Mouse (Mus musculus) limb, embryonic 10.5 days (tissue): ENCODE data around the gene Kcnq2. TPM values are rescaled to one million over a fixed set of nuclear protein-coding genes. Genes with fewer than 3 reads are reported as not detected.

Experiments used
- DNase-seq: peaks from one replicate; pipeline ENCODE4 v3.0.0-alpha.2; 2017; ENCODE audit warnings: low spot score
- H3K27ac ChIP-seq: fragments of 300-500 bp; sonication (generic); 2 replicates; pipeline ENCODE4 v1.5.1; 2016; ENCODE audit warnings: mild to moderate bottlenecking
- H3K27me3 ChIP-seq: fragments of 300-500 bp; sonication (generic); 2 replicates; pipeline ENCODE4 v1.6.1; 2016; ENCODE audit warnings: low read depth, mild to moderate bottlenecking; ENCODE audit not compliant: poor library complexity, severe bottlenecking
- H3K36me3 ChIP-seq: fragments of 300-500 bp; sonication (generic); 2 replicates; pipeline ENCODE4 v1.6.1; 2016; ENCODE audit warnings: mild to moderate bottlenecking, moderate library complexity
- H3K4me1 ChIP-seq: fragments of 300-500 bp; sonication (generic); 2 replicates; pipeline ENCODE4 v1.6.1; 2016
- H3K4me3 ChIP-seq: fragments of 300-500 bp; sonication (generic); 2 replicates; pipeline ENCODE4 v1.5.1; 2016; ENCODE audit warnings: mild to moderate bottlenecking, moderate library complexity
- H3K9me3 ChIP-seq: fragments of 300-500 bp; sonication (generic); replicated peaks from 2 replicates; pipeline ENCODE4 v1.6.1; 2016; ENCODE audit warnings: mild to moderate bottlenecking
- WGBS: fragments of 180-500 bp; shearing (Covaris S2); methylation state at CpG from one replicate; pipeline ENCODE4 v1.1.7; 2016; 5-methylcytosine and 5-hydroxymethylcytosine counted together
- polyA plus RNA-seq: library from polyadenylated mRNA; unstranded; fragments of >200 nt; fragmentation: Nextera tagmentation; extraction: Ambion mirVana; gene quantifications from 2 replicates; pipeline ENCODE4 v1.2.1, GENCODE M21; 2016

Gene Kcnq2
- polyA plus RNA-seq, 1 experiment from 2014 or later, result 0.20 TPM

GRCm38 (mm10) chr2:181119952-181120351 lies 15.1 kb downstream of the Kcnq2 start:
- H3K27me3 ChIP-seq, result no peaks in the 10 kb centered on the region
- WGBS, result 28% methylated on average over 10 of the region's 10 CpGs
- H3K4me3 ChIP-seq, result no peak overlapping the region
- H3K27ac ChIP-seq, result no peak overlapping the region
- no peak for DNase-seq
- H3K4me1 ChIP-seq, result no peaks in the 10 kb centered on the region
- H3K9me3 ChIP-seq, result no peaks in the 10 kb centered on the region
- H3K36me3 ChIP-seq, result no peaks in the 10 kb centered on the region

GRCm38 (mm10) chr2:181116436-181116835 lies 18.7 kb downstream of the Kcnq2 start:
- no peak for DNase-seq
- H3K4me3 ChIP-seq, result no peak overlapping the region
- no peaks in the 10 kb centered on the region for H3K9me3 ChIP-seq
- H3K36me3 ChIP-seq, result no peaks in the 10 kb centered on the region
- WGBS, result 83% methylated on average over 5 of the region's 5 CpGs
- no peaks in the 10 kb centered on the region for H3K4me1 ChIP-seq
- H3K27me3 ChIP-seq, result no peaks in the 10 kb centered on the region
- no peak overlapping the region for H3K27ac ChIP-seq

DNA sequence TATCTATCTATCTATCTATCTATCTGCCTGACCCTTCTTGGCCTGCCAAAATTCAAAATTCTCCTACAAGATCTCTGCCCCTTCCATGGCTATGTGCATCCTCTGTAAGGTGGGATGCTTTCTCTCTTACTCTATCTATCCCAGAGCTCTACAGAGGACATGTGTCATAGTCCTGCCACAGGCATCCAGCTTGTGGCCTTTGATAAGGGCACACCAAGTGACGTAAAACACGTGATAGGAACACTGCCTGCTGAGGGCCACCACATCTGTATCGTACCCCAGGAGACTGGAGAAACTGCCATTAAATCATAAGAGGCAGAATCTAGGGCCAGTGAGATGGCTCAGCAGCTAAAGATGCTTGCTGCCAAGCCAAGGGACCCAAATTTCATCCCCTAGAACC lies 19.7 kb downstream of the Kcnq2 start:
- H3K4me3 ChIP-seq, result no peak overlapping the region
- no peaks in the 10 kb centered on the region for H3K27me3 ChIP-seq
- no peaks in the 10 kb centered on the region for H3K9me3 ChIP-seq
- H3K4me1 ChIP-seq, result no peaks in the 10 kb centered on the region
- no peak overlapping the region for H3K27ac ChIP-seq
- WGBS, result 85% methylated on average over 3 of the region's 3 CpGs
- H3K36me3 ChIP-seq, result no peaks in the 10 kb centered on the region
- DNase-seq, result no peak

DNA sequence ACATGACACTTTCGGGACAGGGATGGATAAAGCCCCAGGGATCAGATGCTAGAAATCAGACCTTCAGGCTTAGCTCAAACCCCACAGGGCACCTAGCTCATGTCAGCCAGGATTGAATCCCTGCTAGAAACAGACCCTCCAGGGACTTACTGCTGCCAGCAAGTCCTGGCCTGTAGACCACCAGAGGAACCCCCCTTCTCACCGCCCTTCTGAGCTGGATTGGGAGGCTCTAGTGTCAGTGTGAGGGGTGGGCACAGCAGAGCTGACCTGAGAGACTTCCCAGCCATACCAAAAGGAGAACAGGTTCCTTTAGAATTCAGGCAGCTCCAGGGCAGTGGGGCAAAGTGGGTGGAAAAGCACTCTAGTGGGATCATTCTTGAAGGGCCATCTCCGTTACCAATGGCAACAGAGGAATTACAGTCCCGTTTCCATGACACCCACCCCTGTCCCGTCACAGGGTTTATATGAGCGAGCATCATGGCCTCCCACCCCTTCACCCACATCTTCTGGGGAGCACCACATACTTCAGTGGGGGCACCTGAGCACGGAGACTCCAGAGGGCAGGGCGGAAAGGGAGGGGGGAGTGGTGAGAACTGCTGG lies 21.2 kb downstream of the Kcnq2 start:
- no peak overlapping the region for H3K27ac ChIP-seq
- no peaks in the 10 kb centered on the region for H3K9me3 ChIP-seq
- no peaks in the 10 kb centered on the region for H3K4me1 ChIP-seq
- H3K36me3 ChIP-seq, result no peaks in the 10 kb centered on the region
- no peak for DNase-seq
- no peaks in the 10 kb centered on the region for H3K27me3 ChIP-seq
- 80% methylated on average over 8 of the region's 8 CpGs for WGBS
- no peak overlapping the region for H3K4me3 ChIP-seq

DNA sequence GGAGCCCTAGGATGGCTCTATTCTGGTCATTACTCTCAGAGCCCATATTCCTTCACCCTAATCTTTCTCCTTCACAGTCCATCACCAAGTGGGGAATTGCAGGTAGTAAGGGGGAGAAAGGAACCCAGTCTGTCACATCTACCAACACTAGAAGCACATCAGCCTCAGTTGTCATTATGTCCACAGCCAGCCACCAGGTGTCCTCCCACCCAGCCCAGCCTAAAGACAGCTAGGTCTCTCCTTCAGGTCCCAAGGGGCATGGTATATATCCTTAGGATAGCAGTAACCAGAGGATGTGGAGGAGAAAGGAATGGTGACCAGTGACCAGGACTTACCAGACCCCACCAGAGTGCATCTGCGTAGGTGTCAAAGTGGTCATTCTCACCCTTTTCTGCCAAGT lies 23.4 kb downstream of the Kcnq2 start:
- Histone ChIP-seq H3K4me3 (no peak overlapping the region), H3K4me1 (no peaks in the 10 kb centered on the region), H3K27me3 (no peaks in the 10 kb centered on the region), H3K36me3 (no peaks in the 10 kb centered on the region), H3K9me3 (no peaks in the 10 kb centered on the region), H3K27ac (no peak overlapping the region)
- no peak for DNase-seq
- 96% methylated on average over 1 of the region's 1 CpGs for WGBS

DNA sequence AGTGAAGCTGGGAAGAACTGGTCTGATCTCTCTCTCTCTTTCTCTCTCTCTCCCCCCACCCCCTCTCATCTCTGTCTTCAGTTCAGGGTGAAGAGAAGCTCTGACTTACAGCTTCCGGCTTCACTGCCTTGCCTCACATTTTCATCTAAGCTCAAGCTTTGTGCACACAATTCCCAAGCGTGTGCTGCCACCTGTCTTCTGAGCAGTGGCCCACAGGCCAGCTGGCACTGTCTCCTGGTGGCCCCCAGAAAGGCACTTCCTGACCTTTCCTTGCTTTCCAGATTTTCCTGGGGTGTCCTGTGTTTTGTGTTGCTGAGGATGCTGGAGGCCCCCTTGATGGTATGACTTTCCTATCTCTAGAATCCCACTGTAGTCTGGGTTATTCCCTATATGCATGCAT lies 31.0 kb downstream of the Kcnq2 start:
- Histone ChIP-seq H3K9me3 (no peaks in the 10 kb centered on the region), H3K36me3 (no peaks in the 10 kb centered on the region), H3K4me1 (peaks cover 8% of the 10 kb centered on the region; the same call in 1 of the 2 replicates), H3K27ac (no peak overlapping the region), H3K4me3 (no peak overlapping the region), H3K27me3 (no peaks in the 10 kb centered on the region)
- 56% methylated on average over 2 of the region's 2 CpGs for WGBS
- no peak for DNase-seq

DNA sequence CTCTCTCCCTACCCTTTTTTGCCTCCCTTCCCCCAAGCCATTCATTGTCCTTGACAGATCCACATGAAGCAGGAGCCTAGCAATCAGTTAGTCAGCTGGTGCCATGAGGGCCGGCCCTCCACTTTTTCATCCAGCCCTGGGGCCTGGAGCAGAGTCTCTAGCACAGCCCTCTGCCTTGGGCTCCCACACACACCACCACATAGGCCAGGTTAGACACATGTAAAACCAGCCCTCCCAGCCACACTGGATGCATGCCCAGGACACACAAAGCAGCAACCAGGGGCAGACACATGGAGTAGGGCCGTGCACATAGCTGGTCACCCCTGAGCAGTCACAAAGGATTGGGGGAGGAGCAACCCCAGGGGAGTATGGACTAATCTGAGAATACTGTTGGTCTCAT lies 32.9 kb downstream of the Kcnq2 start:
- no peak overlapping the region for H3K4me3 ChIP-seq
- DNase-seq, result no peak
- 57% methylated on average over 2 of the region's 2 CpGs for WGBS
- no peaks in the 10 kb centered on the region for H3K9me3 ChIP-seq
- H3K4me1 ChIP-seq, result peaks cover 8% of the 10 kb centered on the region; the same call in 1 of the 2 replicates
- no peaks in the 10 kb centered on the region for H3K36me3 ChIP-seq
- no peak overlapping the region for H3K27ac ChIP-seq
- no peaks in the 10 kb centered on the region for H3K27me3 ChIP-seq

DNA sequence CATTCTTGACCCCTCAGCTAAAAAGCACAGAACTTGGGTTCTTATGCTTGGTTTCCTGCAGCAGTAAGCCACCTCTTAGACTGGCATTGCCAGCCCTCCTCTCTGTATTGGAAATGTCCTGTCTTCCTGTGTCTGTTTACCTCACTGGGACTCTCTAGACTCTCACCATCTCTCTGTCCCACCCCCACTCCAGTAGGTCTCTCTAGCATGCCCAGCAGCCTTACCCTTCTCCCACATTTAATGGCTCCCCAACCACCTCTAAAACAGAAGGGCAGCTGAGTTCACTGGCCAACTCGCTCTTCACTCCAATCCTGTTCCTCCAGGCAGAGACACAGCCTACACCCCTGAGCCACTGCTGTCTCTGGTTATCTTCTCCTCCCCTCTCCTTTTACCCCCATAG lies 33.5 kb downstream of the Kcnq2 start:
- H3K36me3 ChIP-seq, result no peaks in the 10 kb centered on the region
- no peak overlapping the region for H3K4me3 ChIP-seq
- no peak for DNase-seq
- H3K27ac ChIP-seq, result no peak overlapping the region
- H3K27me3 ChIP-seq, result 0 out of 2 replicates have a peak, but pooled peaks cover 4% of the 10 kb centered on the region
- 46% methylated on average over 1 of the region's 1 CpGs for WGBS
- peaks cover 8% of the 10 kb centered on the region; the same call in 1 of the 2 replicates for H3K4me1 ChIP-seq
- no peaks in the 10 kb centered on the region for H3K9me3 ChIP-seq

- WGBS, result 84% methylated on average over 2 of the region's 2 CpGs
- no peak for DNase-seq
- peaks cover 11% of the 10 kb centered on the region; the same call in 1 of the 2 replicates for H3K4me1 ChIP-seq
- no peak overlapping the region for H3K27ac ChIP-seq
- H3K36me3 ChIP-seq, result no peaks in the 10 kb centered on the region
- H3K4me3 ChIP-seq, result no peak overlapping the region
- 0 out of 2 replicates have a peak, but pooled peaks cover 9% of the 10 kb centered on the region for H3K27me3 ChIP-seq
- no peaks in the 10 kb centered on the region for H3K9me3 ChIP-seq
Observed at GRCm38 (mm10) chr2:181100087-181100486, 35.0 kb downstream of the Kcnq2 start.

DNA sequence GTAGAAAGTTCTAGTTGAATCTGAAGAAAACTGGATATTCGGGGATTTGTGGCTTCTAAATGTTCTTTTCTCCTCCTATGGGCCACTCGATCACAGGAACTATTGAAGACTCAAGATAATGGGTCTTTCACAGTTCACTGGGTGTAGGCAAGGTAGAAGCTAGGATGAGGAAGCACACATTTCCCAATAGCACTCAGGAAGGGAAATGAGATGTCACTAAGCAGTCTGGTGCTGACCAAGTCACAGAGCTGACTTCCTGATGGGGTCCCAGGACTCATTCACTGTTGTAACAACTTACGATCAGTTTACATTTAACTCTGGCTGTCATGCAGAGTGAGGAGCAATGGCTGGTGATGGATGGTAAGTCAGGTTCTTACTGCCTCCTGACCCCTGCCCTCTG lies 45.0 kb downstream of the Kcnq2 start:
- H3K4me1 ChIP-seq, result peaks cover 31% of the 10 kb centered on the region
- H3K27me3 ChIP-seq, result no peaks in the 10 kb centered on the region
- no peak overlapping the region for H3K27ac ChIP-seq
- no peaks in the 10 kb centered on the region for H3K9me3 ChIP-seq
- WGBS, result 86% methylated on average over 3 of the region's 3 CpGs
- H3K4me3 ChIP-seq, result no peak overlapping the region
- H3K36me3 ChIP-seq, result no peaks in the 10 kb centered on the region
- no peak for DNase-seq

GRCm38 (mm10) chr2:181084997-181085396 lies 50.1 kb downstream of the Kcnq2 start:
- H3K36me3 ChIP-seq, result no peaks in the 10 kb centered on the region
- no peaks in the 10 kb centered on the region for H3K9me3 ChIP-seq
- no peak overlapping the region for H3K27ac ChIP-seq
- H3K27me3 ChIP-seq, result no peaks in the 10 kb centered on the region
- no peaks in the 10 kb centered on the region for H3K4me1 ChIP-seq
- no peak overlapping the region for H3K4me3 ChIP-seq
- DNase-seq, result no peak
- 69% methylated on average over 8 of the region's 8 CpGs for WGBS

DNA sequence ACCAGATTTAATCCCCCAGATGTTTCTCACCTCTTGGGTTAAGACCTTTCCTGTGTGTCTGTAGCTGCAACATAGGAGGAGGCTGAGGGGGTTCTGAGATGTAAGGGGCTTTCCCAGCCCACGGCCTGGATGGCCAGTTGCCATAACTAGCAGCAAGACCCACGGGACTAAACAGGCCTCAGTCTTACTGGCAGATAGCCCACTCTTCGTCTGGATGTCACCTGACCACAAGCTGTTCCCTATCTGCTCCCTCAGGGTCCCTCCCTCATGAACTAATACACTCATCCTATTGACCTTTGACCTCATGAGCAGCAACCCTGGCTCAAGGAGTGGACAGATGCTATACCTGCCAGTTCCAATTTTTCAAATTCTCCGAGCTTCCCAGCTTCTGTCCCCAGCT lies 51.2 kb downstream of the Kcnq2 start:
- no peak for DNase-seq
- H3K4me3 ChIP-seq, result no peak overlapping the region
- H3K9me3 ChIP-seq, result no peaks in the 10 kb centered on the region
- no peaks in the 10 kb centered on the region for H3K4me1 ChIP-seq
- no peak overlapping the region for H3K27ac ChIP-seq
- WGBS, result 82% methylated on average over 4 of the region's 4 CpGs
- no peaks in the 10 kb centered on the region for H3K36me3 ChIP-seq
- H3K27me3 ChIP-seq, result no peaks in the 10 kb centered on the region

DNA sequence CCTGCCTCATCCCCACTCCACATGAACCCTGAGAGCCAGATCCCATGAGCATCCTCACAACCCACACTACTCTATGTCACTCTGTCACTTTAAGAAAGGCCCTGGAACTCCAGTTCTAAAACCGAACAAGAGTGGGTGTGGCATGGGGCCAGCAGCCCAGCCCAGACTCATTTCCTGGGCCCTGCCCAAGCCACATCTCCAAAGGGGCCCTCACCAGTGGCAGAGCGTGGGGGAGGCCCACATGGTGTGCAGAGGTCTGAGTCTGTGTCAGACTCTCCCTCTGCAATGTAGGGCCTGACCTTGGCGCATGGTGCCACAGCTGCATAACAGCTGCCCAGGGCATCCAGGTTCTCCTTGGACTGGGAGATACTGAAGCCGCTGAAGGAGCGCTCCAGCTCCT lies 54.2 kb downstream of the Kcnq2 start:
- Histone ChIP-seq H3K4me1 (no peaks in the 10 kb centered on the region), H3K27ac (no peak overlapping the region), H3K9me3 (no peaks in the 10 kb centered on the region), H3K36me3 (no peaks in the 10 kb centered on the region), H3K4me3 (no peak overlapping the region), H3K27me3 (no peaks in the 10 kb centered on the region)
- 71% methylated on average over 5 of the region's 5 CpGs for WGBS
- no peak for DNase-seq

GRCm38 (mm10) chr2:181079518-181079917 lies 55.6 kb downstream of the Kcnq2 start:
- H3K27me3 ChIP-seq, result no peaks in the 10 kb centered on the region
- no peak overlapping the region for H3K4me3 ChIP-seq
- no peak overlapping the region for H3K27ac ChIP-seq
- WGBS, result 92% methylated on average over 2 of the region's 2 CpGs
- H3K4me1 ChIP-seq, result no peaks in the 10 kb centered on the region
- DNase-seq, result no peak
- H3K9me3 ChIP-seq, result no peaks in the 10 kb centered on the region
- no peaks in the 10 kb centered on the region for H3K36me3 ChIP-seq
